ENCODE assay signal across 17 mouse cellular contexts in the genomic region with DNA sequence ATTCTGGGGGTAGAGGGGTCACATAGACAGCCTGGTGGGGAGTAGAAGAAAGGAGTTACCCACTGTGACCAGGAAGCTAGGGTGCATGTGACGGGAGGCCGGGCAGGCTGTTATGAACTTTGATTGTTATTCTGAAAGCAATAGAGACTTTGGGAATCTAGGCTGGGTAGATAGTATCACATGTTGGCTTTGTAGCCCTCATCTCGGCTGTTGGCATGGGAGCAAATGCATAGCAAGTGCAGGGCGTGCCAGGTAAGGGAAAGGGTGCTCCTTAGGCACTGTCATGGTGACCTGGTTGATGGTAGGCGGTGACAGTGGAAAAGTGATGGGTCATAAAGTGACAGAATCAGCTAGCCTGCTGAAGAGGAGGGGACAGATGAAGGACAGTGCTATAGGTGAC.
"Had no signal": no experiment of that assay in that cellular context is flagged by ENCODE, and none has a peak within 500 bp of the region (broad histone marks: within the 10 kb centered on the region; RNA-seq: fewer than 3 reads in every experiment).

No protein-coding gene starts in this region.

- ATAC-seq: inflammation-experienced regulatory T-cells, adult 6 months; liver, embryonic 12.5 days had no signal

- H3K4me2 ChIP-seq: liver, embryonic 12.5 days; liver, embryonic 15.5 days; lung, embryonic 15.5 days; neural tube, embryonic 12.5 days; neural tube, embryonic 15.5 days had no signal

- H3K9ac ChIP-seq: liver, embryonic 12.5 days; liver, embryonic 15.5 days; lung, embryonic 15.5 days; neural tube, embryonic 12.5 days; neural tube, embryonic 15.5 days had no signal

- H3K4me1 ChIP-seq: liver, embryonic 12.5 days; neural tube, embryonic 12.5 days; neural tube, embryonic 15.5 days had no signal

- H3K9me3 ChIP-seq: liver, embryonic 12.5 days; liver, embryonic 15.5 days; lung, embryonic 15.5 days; megakaryocyte, embryonic 14.5 days; midbrain, embryonic 10.5 days; neural tube, embryonic 12.5 days; neural tube, embryonic 15.5 days had no signal

- H3K27me3 ChIP-seq: liver, embryonic 12.5 days; liver, embryonic 15.5 days; lung, embryonic 15.5 days; megakaryocyte, embryonic 14.5 days; neural tube, embryonic 12.5 days; neural tube, embryonic 15.5 days had no signal

- DNase-seq: kidney, adult 18-20 months; kidney, adult 9 months; kidney, postnatal 14 days; kidney, postnatal 4 days; lung, adult 18-20 months; lung, postnatal 10 days; lung, postnatal 36 days; midbrain, embryonic 14.5 days; thymus, postnatal 25 days had no signal

- H3K4me3 ChIP-seq: liver, embryonic 12.5 days; liver, embryonic 15.5 days; lung, embryonic 15.5 days; megakaryocyte, embryonic 14.5 days; midbrain, embryonic 10.5 days; neural tube, embryonic 12.5 days; neural tube, embryonic 15.5 days had no signal

- H3K27ac ChIP-seq: liver, embryonic 12.5 days; liver, embryonic 15.5 days; lung, embryonic 15.5 days; midbrain, embryonic 10.5 days; neural tube, embryonic 12.5 days; neural tube, embryonic 15.5 days had no signal
